Mouse (Mus musculus) Patski (cell line): ENCODE measurements around the gene St5. TPM values are rescaled to one million over a fixed set of nuclear protein-coding genes. Genes with fewer than 3 reads are reported as not detected.

ENCODE experiments used
- ATAC-seq: fragments of 100-300 bp; one replicate; pipeline ENCODE4 v1.8.0; 2021
- CTCF ChIA-PET: fragments of 350-600 bp; sonication (Branson Sonifier 250); formaldehyde crosslinking; loops from one replicate; lab custom pipeline; 2022; ENCODE audit warnings: inconsistent platforms; lab: Charles Lee
- POLR2A ChIA-PET: fragments of 350-600 bp; sonication (Branson Sonifier 250); formaldehyde crosslinking; loops from one replicate; lab custom pipeline; 2022; ENCODE audit warnings: antibody characterized with exemption, inconsistent platforms; lab: Charles Lee
- DNase-seq: peaks from one replicate; pipeline ENCODE4 v3.0.0-alpha.2; 2011; ENCODE audit warnings: low read depth, low spot score
- H3K27me3 ChIP-seq: fragments of 371-371 bp; one replicate; pipeline ENCODE4 v1.5.1; 2021
- CTCF ChIP-seq: fragments of 100-300 bp; IDR thresholded peaks from one replicate; pipeline ENCODE4 v1.5.1; 2021
- in situ Hi-C: fragments of 300-500 bp; cut with MboI; formaldehyde crosslinking; loops from 3 replicates; pipeline ENCODE4 v1.11.1; 2018; ENCODE audit warnings: low pct_unique_long_range_greater_than_20kb, mixed read lengths
- polyA plus RNA-seq: library from polyadenylated mRNA; unstranded; gene quantifications from one replicate; pipeline ENCODE4 v1.2.3, GENCODE M21; 2021

The St5 gene
- polyA plus RNA-seq, 1 experiment from 2014 or later = 183 TPM

- DNase-seq = no peak
- ChIA-PET CTCF (interaction anchor here (0.9 to 1.5 kb wide), 4 partner anchors 11 to 187 kb away, joined by 3 read pairs; no protein-coding TSS in a partner anchor), POLR2A (interaction anchor here (0.6 to 1.5 kb wide), 3 partner anchors 8 to 179 kb away, joined by 3 read pairs; no protein-coding TSS in a partner anchor)
- no peaks in the 10 kb centered on the region for H3K27me3 ChIP-seq
- ATAC-seq = no peak
- in situ Hi-C loops = loop anchor here (25.0 kb wide), 1 partner anchor 183 kb away; the partner anchor contains the start of genes Akip1, BC051019 and St5
- no peak for TF ChIP-seq CTCF
Observed at GRCm38 (mm10) chr7:109529741-109530140, 173.7 kb downstream of the St5 start.

- ChIA-PET CTCF (interaction anchor here (0.8 to 1.5 kb wide), 4 partner anchors 9 to 189 kb away, joined by 3 read pairs; no protein-coding TSS in a partner anchor), POLR2A (interaction anchor here (1.5 kb wide), 1 partner anchor 15 kb away, joined by 3 read pairs; no protein-coding TSS in a partner anchor)
- TF ChIP-seq CTCF = no peak
- no peak for DNase-seq
- in situ Hi-C loops = loop anchor here (25.0 kb wide), 1 partner anchor 184 kb away; the partner anchor contains the start of genes Akip1, BC051019 and St5
- no peaks in the 10 kb centered on the region for H3K27me3 ChIP-seq
- no peak for ATAC-seq
Observed at GRCm38 (mm10) chr7:109528356-109528755, 175.0 kb downstream of the St5 start.

GRCm38 (mm10) chr7:109527536-109527935 lies 175.9 kb downstream of the St5 start:
- no peak for TF ChIP-seq CTCF
- DNase-seq (no peak), ATAC-seq (no peak)
- in situ Hi-C loops = loop anchor here (25.0 kb wide), 1 partner anchor 185 kb away; the partner anchor contains the start of genes Akip1, BC051019 and St5
- CTCF ChIA-PET = interaction anchor here (0.8 to 2.6 kb wide), 3 partner anchors 10 to 86 kb away, joined by 3 to 8 read pairs (median 3); no protein-coding TSS in a partner anchor
- H3K27me3 ChIP-seq = no peaks in the 10 kb centered on the region
- POLR2A ChIA-PET = interaction anchor here (0.8 kb wide), 1 partner anchor 170 kb away, joined by 5 read pairs; no protein-coding TSS in a partner anchor

- no peak for TF ChIP-seq CTCF
- CTCF ChIA-PET = interaction anchor here (1.5 to 2.6 kb wide), 3 partner anchors 15 to 88 kb away, joined by 3 to 8 read pairs (median 8); no protein-coding TSS in a partner anchor
- ATAC-seq = no peak
- H3K27me3 ChIP-seq = no peaks in the 10 kb centered on the region
- POLR2A ChIA-PET = interaction anchor here (0.5 to 1.0 kb wide), 2 partner anchors 51 to 53 kb away, joined by 3 to 4 read pairs; no protein-coding TSS in a partner anchor
- DNase-seq = no peak
- in situ Hi-C loops = loop anchor here (25.0 kb wide), 1 partner anchor 186 kb away; the partner anchor contains the start of genes Akip1, BC051019 and St5
Observed at GRCm38 (mm10) chr7:109525740-109526663, 177.4 kb downstream of the St5 start.

- in situ Hi-C loops = loop anchor here (25.0 kb wide), 1 partner anchor 188 kb away; the partner anchor contains the start of genes Akip1, BC051019 and St5
- CTCF ChIA-PET = interaction anchor here (1.5 to 2.6 kb wide), 3 partner anchors 17 to 89 kb away, joined by 3 to 8 read pairs (median 8); no protein-coding TSS in a partner anchor
- no peak for TF ChIP-seq CTCF
- POLR2A ChIA-PET = no interaction called here
- ATAC-seq (no peak), DNase-seq (no peak)
- no peaks in the 10 kb centered on the region for H3K27me3 ChIP-seq
Observed at GRCm38 (mm10) chr7:109524763-109525162, 178.6 kb downstream of the St5 start.

- in situ Hi-C loops = no loop called here
- H3K27me3 ChIP-seq = no peaks in the 10 kb centered on the region
- no peak for ATAC-seq
- ChIA-PET POLR2A (no interaction called here), CTCF (interaction anchor here (1.5 to 2.1 kb wide), 2 partner anchors 17 to 21 kb away, joined by 3 to 8 read pairs; no protein-coding TSS in a partner anchor)
- TF ChIP-seq CTCF = no peak
- DNase-seq = no peak
Observed at GRCm38 (mm10) chr7:109524442-109524744, 179.0 kb downstream of the St5 start.

- TF ChIP-seq CTCF = no peak
- DNase-seq = no peak
- CTCF ChIA-PET = interaction anchor here (1.5 to 2.1 kb wide), 2 partner anchors 17 to 21 kb away, joined by 3 to 8 read pairs; no protein-coding TSS in a partner anchor
- in situ Hi-C loops = no loop called here
- ATAC-seq = no peak
- H3K27me3 ChIP-seq = no peaks in the 10 kb centered on the region
- POLR2A ChIA-PET = no interaction called here
Observed at GRCm38 (mm10) chr7:109523741-109524441, 179.5 kb downstream of the St5 start.

- H3K27me3 ChIP-seq = no peaks in the 10 kb centered on the region
- ChIA-PET POLR2A (no interaction called here), CTCF (no interaction called here)
- ATAC-seq (no peak), DNase-seq (no peak)
- in situ Hi-C loops = no loop called here
- no peak for TF ChIP-seq CTCF
Observed at GRCm38 (mm10) chr7:109523304-109523703, 180.1 kb downstream of the St5 start.

- TF ChIP-seq CTCF = no peak
- DNase-seq (no peak), ATAC-seq (no peak)
- no peaks in the 10 kb centered on the region for H3K27me3 ChIP-seq
- in situ Hi-C loops = no loop called here
- POLR2A ChIA-PET = interaction anchor here (1.0 kb wide), 1 partner anchor 8 kb away, joined by 3 read pairs; no protein-coding TSS in a partner anchor
- CTCF ChIA-PET = no interaction called here
Observed at GRCm38 (mm10) chr7:109522084-109522483, 181.3 kb downstream of the St5 start.
